Mouse (Mus musculus) brain, embryonic 14.5 days (tissue): ENCODE measurements around the gene Gnaz.
A peak's percentile ranks its signal among the peaks of the same experiment; 100 is the strongest.

Source experiments
- CTCF ChIP-seq: fragments of 200-500 bp; IDR thresholded peaks from 2 replicates; pipeline ENCODE4 v1.5.1; 2012; ENCODE audit warnings: inconsistent platforms, mild to moderate bottlenecking, moderate library complexity, borderline replicate concordance; ENCODE audit not compliant: insufficient read depth, insufficient read length; ENCODE audit errors: extremely low read depth
- POLR2A ChIP-seq: fragments of 200-500 bp; IDR thresholded peaks from 2 replicates; pipeline ENCODE4 v1.6.1; 2012; ENCODE audit warnings: mild to moderate bottlenecking, inconsistent platforms, borderline replicate concordance; ENCODE audit not compliant: poor library complexity, insufficient read depth, insufficient read length, severe bottlenecking; ENCODE audit errors: extremely low read depth

GRCm38 (mm10) chr10:74922763-74923162, 44.2 kb upstream of the Gnaz start:
- no peak for TF ChIP-seq POLR2A
- TF ChIP-seq CTCF: peak; percentile 67
